Mouse (Mus musculus) skeletal muscle tissue, adult 2 months (tissue): ENCODE measurements at regions not wholly inside any gene's neighbourhood (a gene's known extent, or its start where the extent isn't known, plus 50 kb on each side); places are given as distances from the start of the nearest gene placed in this dataset.

Experiments used
- DNase-seq: peaks from one replicate; pipeline ENCODE4 v3.0.0-alpha.2; 2012; ENCODE audit warnings: low read depth, low spot score

GRCm38 (mm10) chr16:95776010-95776409 lies 74.1 kb downstream of the Ets2 start:
- no peak for DNase-seq

GRCm38 (mm10) chr16:95775361-95775760 lies 73.5 kb downstream of the Ets2 start:
- DNase-seq, result no peak

- no peak for DNase-seq
Observed at GRCm38 (mm10) chr16:95773151-95773550, 71.3 kb downstream of the Ets2 start.
